Mouse (Mus musculus): ENCODE measurements around the gene Dnm2.

DNA sequence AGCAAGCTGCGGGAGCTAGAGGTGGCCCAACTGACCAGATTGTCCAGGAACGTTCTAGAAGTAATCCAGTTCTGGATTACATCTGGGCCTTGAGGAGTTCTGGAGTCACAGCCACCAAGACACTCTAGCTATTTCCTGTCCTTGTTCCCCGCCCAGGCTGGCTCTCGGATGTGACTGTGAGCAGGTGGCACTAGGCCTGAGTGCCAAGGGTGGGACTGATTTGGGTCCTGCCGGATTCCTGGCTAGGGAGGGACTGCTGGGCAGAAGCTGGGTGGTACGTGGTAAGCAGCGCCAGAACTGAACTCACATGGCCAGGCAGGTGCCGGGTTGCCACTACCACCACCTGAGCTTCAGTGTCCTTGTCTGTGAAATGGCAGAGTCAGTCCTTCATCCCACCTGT, 26.7 kb downstream of the Dnm2 start:
- no peak for TF ChIP-seq POLR2A (IDR thresholded peaks at IDR 0.05; ENCODE audit: control insufficient read depth, extremely low read depth, insufficient read depth, low read length, poor library complexity)
- TF ChIP-seq CTCF (IDR thresholded peaks at IDR 0.05; ENCODE audit: borderline replicate concordance, control insufficient read depth, extremely low read depth, insufficient read depth, low read length, poor library complexity), result no peak
